In genomic region chr6:90597592-90597991, GRCm38 (mm10) we compare ENCODE assay signal across 10 mouse cellular contexts. TPM values are rescaled to one million over a fixed set of nuclear protein-coding genes. Genes with fewer than 3 reads are reported as not detected.
A peak's percentile ranks its signal among the peaks of the same experiment; 100 is the strongest.
DNase-seq lines count a peak whose midpoint lies in the region; ATAC-seq and TF ChIP-seq lines count a peak whose summit lies in the region.
"Had no signal": no experiment of that assay in that cellular context is flagged by ENCODE, and none has a peak within 500 bp of the region (broad histone marks: within the 10 kb centered on the region; RNA-seq: fewer than 3 reads in every experiment).

No protein-coding gene starts in this region.

- H3K4me2 ChIP-seq in hindbrain, postnatal 0 days (ENCODE audit: low read depth, low read length) = no peak overlapping the region
- H3K4me2 ChIP-seq in intestine, embryonic 15.5 days (replicated peaks) = no peak overlapping the region

- 41% methylated on average over 2 of the region's 2 CpGs for WGBS in hindbrain, postnatal 0 days
- WGBS in hindbrain, embryonic 10.5 days = 86% methylated on average over 2 of the region's 2 CpGs
- 79% methylated on average over 2 of the region's 2 CpGs for WGBS in intestine, embryonic 15.5 days

- H3K9me3 ChIP-seq in hindbrain, postnatal 0 days (ENCODE audit: low read length) = no peaks in the 10 kb centered on the region
- no peaks in the 10 kb centered on the region for H3K9me3 ChIP-seq in hindbrain, embryonic 10.5 days
- H3K9me3 ChIP-seq in intestine, embryonic 15.5 days = no peaks in the 10 kb centered on the region

- no peak for TF ChIP-seq CTCF in hindbrain, postnatal 0 days (IDR thresholded peaks at IDR 0.05; ENCODE audit: low read depth)

- peak; percentile 81 for DNase-seq in hindbrain, postnatal 0 days (ENCODE audit: low spot score)
- no peak for DNase-seq in hindbrain, embryonic 10.5 days (ENCODE audit: low spot score)
- peak; percentile 97 for DNase-seq in adipocyte (ENCODE audit: low spot score)
- DNase-seq in cerebellum, adult 11 months = peak; percentile 75
- peak; percentile 68 for DNase-seq in heart, postnatal 4 days
- DNase-seq in urinary bladder, adult 2 months (ENCODE audit: low spot score) = no peak
- DNase-seq: lung, adult 18-20 months had no signal

- H3K4me3 ChIP-seq in hindbrain, postnatal 0 days (ENCODE audit: low read length) = no peak overlapping the region
- no peak overlapping the region for H3K4me3 ChIP-seq in hindbrain, embryonic 10.5 days
- H3K4me3 ChIP-seq in intestine, embryonic 15.5 days (replicated peaks) = no peak overlapping the region

- peak; percentile 69; the same call in 1 of the 2 replicates for ATAC-seq in hindbrain, postnatal 0 days
- ATAC-seq in CD4-positive, CD25-positive, alpha-beta regulatory T cell, adult 4 months = no peak
- no peak for ATAC-seq in intestine, embryonic 15.5 days

- no peaks in the 10 kb centered on the region for H3K36me3 ChIP-seq in hindbrain, postnatal 0 days (ENCODE audit: insufficient read depth, low read length)
- H3K36me3 ChIP-seq in hindbrain, embryonic 10.5 days = no peaks in the 10 kb centered on the region
- H3K36me3 ChIP-seq in intestine, embryonic 15.5 days = no peaks in the 10 kb centered on the region
- H3K36me3 ChIP-seq: G1E had no signal

- no peaks in the 10 kb centered on the region for H3K27me3 ChIP-seq in hindbrain, postnatal 0 days (ENCODE audit: insufficient read depth, low read length)
- peaks cover 5% of the 10 kb centered on the region; the same call in 1 of the 2 replicates for H3K27me3 ChIP-seq in hindbrain, embryonic 10.5 days (ENCODE audit: insufficient read depth, poor library complexity, severe bottlenecking)
- no peaks in the 10 kb centered on the region for H3K27me3 ChIP-seq in intestine, embryonic 15.5 days (replicated peaks)

- no peak overlapping the region for H3K9ac ChIP-seq in hindbrain, postnatal 0 days (replicated peaks; ENCODE audit: low read length)
- no peak overlapping the region for H3K9ac ChIP-seq in intestine, embryonic 15.5 days

- H3K4me1 ChIP-seq in hindbrain, postnatal 0 days (ENCODE audit: insufficient read depth, low read length) = no peaks in the 10 kb centered on the region
- H3K4me1 ChIP-seq in hindbrain, embryonic 10.5 days (replicated peaks) = no peaks in the 10 kb centered on the region
- H3K4me1 ChIP-seq in intestine, embryonic 15.5 days (replicated peaks) = no peaks in the 10 kb centered on the region

- no peak overlapping the region; the same call in 1 of the 2 replicates for H3K27ac ChIP-seq in hindbrain, postnatal 0 days
- no peak overlapping the region for H3K27ac ChIP-seq in hindbrain, embryonic 10.5 days
- H3K27ac ChIP-seq in intestine, embryonic 15.5 days = no peak overlapping the region

RNA-seq across cellular contexts. Expression of gene Slc41a3, which starts 6.9 kb away (rescaled TPM):
- total RNA-seq in hindbrain, postnatal 0 days (2014; rRNA removed) = 17.4 and 18.0 TPM in 2 replicates
- polyA plus RNA-seq in hindbrain, postnatal 0 days (2015; fragmentation: Nextera tagmentation; extraction: Ambion mirVana) = 17.1 and 17.6 TPM in 2 replicates
- 2.8 and 3.6 TPM in 2 replicates for polyA plus RNA-seq in hindbrain, embryonic 10.5 days (2016; fragmentation: Nextera tagmentation; extraction: Ambion mirVana)
- 10 to 100 TPM; 19.4 to 19.8 TPM for total RNA-seq in heart, postnatal 4 days (2021)
- polyA plus RNA-seq in CD4-positive, CD25-positive, alpha-beta regulatory T cell, adult 4 months (2017; shearing (Covaris generic)) = 10 to 100 TPM in 1 of 2 experiments, 1 to 10 TPM in 1; 8.2 to 11.8 TPM
- polyA plus RNA-seq in intestine, embryonic 15.5 days (2015; fragmentation: Nextera tagmentation; extraction: Ambion mirVana) = 5.1 and 5.7 TPM in 2 replicates
- 6.9 and 9.0 TPM in 2 replicates for polyA plus RNA-seq in urinary bladder, adult 2 months (2012; rRNA removed)

Comparison
In these comparisons a context has a peak if more than half of its experiments do, and no peak if none do; other contexts are left out.
1. DNase-seq: peak in hindbrain, postnatal 0 days (single experiment), adipocyte (single experiment), cerebellum, adult 11 months (single experiment) and heart, postnatal 4 days (single experiment); none in hindbrain, embryonic 10.5 days (single experiment) and urinary bladder, adult 2 months (single experiment).